Mouse (Mus musculus): ENCODE measurements at regions not wholly inside any gene's neighbourhood (a gene's known extent, or its start where the extent isn't known, plus 50 kb on each side); places are given as distances from the start of the nearest gene placed in this dataset.

DNA sequence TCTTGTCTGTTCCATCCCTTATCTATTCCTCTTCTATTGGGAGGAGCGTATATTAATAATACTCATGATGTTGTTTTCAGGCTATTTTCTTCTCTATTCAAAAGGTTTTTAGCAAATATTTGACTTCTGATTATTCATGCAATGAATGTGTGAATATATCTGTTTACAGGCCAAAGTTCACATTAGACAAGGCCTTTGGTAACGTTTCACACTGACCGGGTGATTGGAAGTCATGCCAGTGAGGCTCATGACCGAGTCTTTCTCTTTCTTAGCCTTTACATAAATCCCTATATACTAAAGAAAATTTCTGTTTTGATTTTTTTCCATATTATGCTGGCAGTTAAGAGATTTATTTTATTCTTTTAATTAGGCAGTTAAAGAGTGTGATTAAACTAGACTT is 112.2 kb upstream of the Tapt1 start:
- WGBS (ENCODE audit: insufficient replicate concordance): 62% methylated on average over 4 of the region's 4 CpGs
- Histone ChIP-seq H3K27me3 (ENCODE audit: control insufficient read depth, insufficient read depth, low read length) (no peaks in the 10 kb centered on the region), H3K4me1 (replicated peaks; ENCODE audit: control insufficient read depth in 2 of 2, insufficient read depth in 2 of 2, low read length in 1 of 2) (no peaks in the 10 kb centered on the region), H3K4me3 (ENCODE audit: insufficient read depth in 1 of 2, low read depth in 2 of 2, low read length in 2 of 2) (no peak overlapping the region), H3K36me3 (replicated peaks; ENCODE audit: control insufficient read depth, insufficient read depth, low read depth) (no peaks in the 10 kb centered on the region), H3K9ac (replicated peaks) (no peak overlapping the region), H3K27ac (no peak overlapping the region), H3K9me3 (ENCODE audit: control insufficient read depth, low read length) (no peaks in the 10 kb centered on the region), H3K4me2 (ENCODE audit: low read depth) (no peak overlapping the region)
- ATAC-seq (ENCODE audit: insufficient read depth) (no peak), DNase-seq (ENCODE audit: low read depth in 3 of 3, low spot score in 3 of 3) (no peak)
- TF ChIP-seq CTCF (IDR thresholded peaks at IDR 0.05; ENCODE audit: low read depth) (no peak), EP300 (IDR thresholded peaks at IDR 0.05; ENCODE audit: low read depth) (no peak)

GRCm38 (mm10) chr5:44335756-44336155 is 109.3 kb upstream of the Tapt1 start:
- Histone ChIP-seq H3K9me3 (ENCODE audit: control insufficient read depth, low read length) (no peaks in the 10 kb centered on the region), H3K27me3 (ENCODE audit: control insufficient read depth, insufficient read depth, low read length) (no peaks in the 10 kb centered on the region), H3K4me2 (ENCODE audit: low read depth) (no peak overlapping the region), H3K9ac (replicated peaks) (no peak overlapping the region), H3K36me3 (replicated peaks; ENCODE audit: control insufficient read depth, insufficient read depth, low read depth) (no peaks in the 10 kb centered on the region), H3K4me1 (replicated peaks; ENCODE audit: control insufficient read depth in 2 of 2, insufficient read depth in 2 of 2, low read length in 1 of 2) (no peaks in the 10 kb centered on the region), H3K4me3 (ENCODE audit: insufficient read depth in 1 of 2, low read depth in 2 of 2, low read length in 2 of 2) (no peak overlapping the region), H3K27ac (no peak overlapping the region)
- no peak for ATAC-seq (ENCODE audit: insufficient read depth)
- no peak for DNase-seq (ENCODE audit: low read depth in 3 of 3, low spot score in 3 of 3)
- WGBS (ENCODE audit: insufficient replicate concordance): 72% methylated on average over 5 of the region's 5 CpGs
- TF ChIP-seq EP300 (IDR thresholded peaks at IDR 0.05; ENCODE audit: low read depth) (no peak), CTCF (IDR thresholded peaks at IDR 0.05; ENCODE audit: low read depth) (no peak)

- Histone ChIP-seq H3K9ac (replicated peaks) (no peak overlapping the region), H3K9me3 (ENCODE audit: control insufficient read depth, low read length) (no peaks in the 10 kb centered on the region), H3K27ac (no peak overlapping the region), H3K4me2 (ENCODE audit: low read depth) (no peak overlapping the region), H3K27me3 (ENCODE audit: control insufficient read depth, insufficient read depth, low read length) (no peaks in the 10 kb centered on the region), H3K4me1 (replicated peaks; ENCODE audit: control insufficient read depth in 2 of 2, insufficient read depth in 2 of 2, low read length in 1 of 2) (no peaks in the 10 kb centered on the region), H3K36me3 (replicated peaks; ENCODE audit: control insufficient read depth, insufficient read depth, low read depth) (no peaks in the 10 kb centered on the region), H3K4me3 (ENCODE audit: insufficient read depth in 1 of 2, low read depth in 2 of 2, low read length in 2 of 2) (no peak overlapping the region)
- ATAC-seq (ENCODE audit: insufficient read depth) (no peak), DNase-seq (ENCODE audit: low read depth in 3 of 3, low spot score in 3 of 3) (no peak)
- 77% methylated on average over 1 of the region's 1 CpGs for WGBS (ENCODE audit: insufficient replicate concordance)
- TF ChIP-seq EP300 (IDR thresholded peaks at IDR 0.05; ENCODE audit: low read depth): no peak
- no peak for TF ChIP-seq CTCF (IDR thresholded peaks at IDR 0.05; ENCODE audit: low read depth)
Observed at GRCm38 (mm10) chr5:44319626-44320025, 93.2 kb upstream of the Tapt1 start.

- Histone ChIP-seq H3K4me3 (ENCODE audit: insufficient read depth in 1 of 2, low read depth in 2 of 2, low read length in 2 of 2) (no peak overlapping the region), H3K27ac (no peak overlapping the region), H3K9ac (replicated peaks) (no peak overlapping the region), H3K36me3 (replicated peaks; ENCODE audit: control insufficient read depth, insufficient read depth, low read depth) (no peaks in the 10 kb centered on the region), H3K27me3 (ENCODE audit: control insufficient read depth, insufficient read depth, low read length) (no peaks in the 10 kb centered on the region), H3K4me1 (replicated peaks; ENCODE audit: control insufficient read depth in 2 of 2, insufficient read depth in 2 of 2, low read length in 1 of 2) (0 out of 4 replicates have a peak, but pooled peaks cover 0 to 2% of the 10 kb centered on the region in 2 experiments), H3K4me2 (ENCODE audit: low read depth) (no peak overlapping the region), H3K9me3 (ENCODE audit: control insufficient read depth, low read length) (no peaks in the 10 kb centered on the region)
- WGBS (ENCODE audit: insufficient replicate concordance): 11% methylated on average over 16 of the region's 16 CpGs
- ATAC-seq (ENCODE audit: insufficient read depth) (no peak), DNase-seq (ENCODE audit: low read depth in 3 of 3, low spot score in 3 of 3) (no peak)
- TF ChIP-seq CTCF (IDR thresholded peaks at IDR 0.05; ENCODE audit: low read depth) (no peak), EP300 (IDR thresholded peaks at IDR 0.05; ENCODE audit: low read depth) (no peak)
Observed at GRCm38 (mm10) chr5:44306769-44307557, 80.5 kb upstream of the Tapt1 start.

DNA sequence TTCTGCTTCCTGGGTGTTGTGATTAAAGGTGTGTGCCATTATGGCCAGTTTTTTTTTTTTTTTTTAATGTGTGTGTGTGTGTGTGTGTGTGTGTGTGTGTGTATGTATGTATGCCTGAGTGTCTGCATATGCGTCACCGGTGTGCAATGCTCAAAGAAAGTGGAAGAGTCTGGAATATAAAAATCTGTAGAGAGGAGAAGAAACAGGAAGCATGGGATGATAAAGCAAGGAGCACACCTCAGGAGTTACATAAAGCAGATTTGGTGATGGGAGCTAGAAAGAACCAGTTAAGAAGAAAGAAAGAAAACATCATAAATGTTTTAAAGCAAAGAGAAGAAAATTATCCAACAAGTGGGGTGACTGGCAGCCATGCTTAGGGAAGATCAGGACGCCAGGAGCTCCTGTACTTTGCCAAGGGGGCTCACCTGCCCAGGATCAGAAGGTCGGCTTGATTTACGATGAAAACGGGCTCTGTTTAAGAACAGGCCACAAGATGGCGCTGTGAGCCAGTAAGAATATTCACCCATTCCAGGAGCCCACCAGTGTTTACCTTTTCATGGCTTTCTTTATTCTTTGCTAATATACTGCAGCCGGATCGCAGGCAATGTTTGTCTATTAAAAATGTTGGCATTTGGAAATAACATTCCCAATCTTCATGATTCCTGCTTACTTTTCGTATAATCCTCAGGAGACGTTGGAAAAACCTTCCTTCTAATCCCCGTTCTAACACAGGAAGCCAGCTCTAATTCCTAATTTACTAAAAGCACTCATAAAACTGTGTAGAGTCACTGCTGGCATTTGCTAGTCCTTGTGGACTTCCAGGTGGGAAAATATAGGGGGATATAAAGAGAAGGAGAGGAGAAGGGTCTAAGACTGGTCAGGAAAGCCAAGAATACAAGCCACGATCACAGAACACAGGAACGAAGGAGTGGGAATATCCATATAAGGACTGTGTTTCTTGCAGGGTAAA is 77.7 kb upstream of the Tapt1 start:
- DNase-seq (ENCODE audit: low read depth in 3 of 3, low spot score in 3 of 3) (peak in 1 of 3 experiments; percentile 7), ATAC-seq (ENCODE audit: insufficient read depth) (no peak)
- Histone ChIP-seq H3K27ac (no peak overlapping the region), H3K27me3 (ENCODE audit: control insufficient read depth, insufficient read depth, low read length) (no peaks in the 10 kb centered on the region), H3K4me1 (replicated peaks; ENCODE audit: control insufficient read depth in 2 of 2, insufficient read depth in 2 of 2, low read length in 1 of 2) (0 out of 4 replicates have a peak, but pooled peaks cover 0 to 2% of the 10 kb centered on the region in 2 experiments), H3K9ac (replicated peaks) (no peak overlapping the region), H3K4me2 (ENCODE audit: low read depth) (no peak overlapping the region), H3K4me3 (ENCODE audit: insufficient read depth in 1 of 2, low read depth in 2 of 2, low read length in 2 of 2) (no peak overlapping the region), H3K9me3 (ENCODE audit: control insufficient read depth, low read length) (no peaks in the 10 kb centered on the region), H3K36me3 (replicated peaks; ENCODE audit: control insufficient read depth, insufficient read depth, low read depth) (no peaks in the 10 kb centered on the region)
- 29% methylated on average over 14 of the region's 14 CpGs for WGBS (ENCODE audit: insufficient replicate concordance)
- peak; percentile 77 for TF ChIP-seq CTCF (IDR thresholded peaks at IDR 0.05; ENCODE audit: low read depth)
- no peak for TF ChIP-seq EP300 (IDR thresholded peaks at IDR 0.05; ENCODE audit: low read depth)

Measured in liver, embryonic 14.5 days (tissue).